Mouse (Mus musculus) megakaryocyte, embryonic 14.5 days (primary cell): Measurements from ENCODE around the gene Spem2.

ENCODE experiments used
- FLI1 ChIP-seq: IDR thresholded peaks from 2 replicates; pipeline ENCODE4 v1.6.1; 2012; ENCODE audit warnings: low read length, inconsistent platforms, mixed read lengths
- GATA1 ChIP-seq: IDR thresholded peaks from 3 replicates; pipeline ENCODE4 v1.6.1; 2012; ENCODE audit warnings: mixed read lengths, low read length, inconsistent platforms, borderline replicate concordance

DNA sequence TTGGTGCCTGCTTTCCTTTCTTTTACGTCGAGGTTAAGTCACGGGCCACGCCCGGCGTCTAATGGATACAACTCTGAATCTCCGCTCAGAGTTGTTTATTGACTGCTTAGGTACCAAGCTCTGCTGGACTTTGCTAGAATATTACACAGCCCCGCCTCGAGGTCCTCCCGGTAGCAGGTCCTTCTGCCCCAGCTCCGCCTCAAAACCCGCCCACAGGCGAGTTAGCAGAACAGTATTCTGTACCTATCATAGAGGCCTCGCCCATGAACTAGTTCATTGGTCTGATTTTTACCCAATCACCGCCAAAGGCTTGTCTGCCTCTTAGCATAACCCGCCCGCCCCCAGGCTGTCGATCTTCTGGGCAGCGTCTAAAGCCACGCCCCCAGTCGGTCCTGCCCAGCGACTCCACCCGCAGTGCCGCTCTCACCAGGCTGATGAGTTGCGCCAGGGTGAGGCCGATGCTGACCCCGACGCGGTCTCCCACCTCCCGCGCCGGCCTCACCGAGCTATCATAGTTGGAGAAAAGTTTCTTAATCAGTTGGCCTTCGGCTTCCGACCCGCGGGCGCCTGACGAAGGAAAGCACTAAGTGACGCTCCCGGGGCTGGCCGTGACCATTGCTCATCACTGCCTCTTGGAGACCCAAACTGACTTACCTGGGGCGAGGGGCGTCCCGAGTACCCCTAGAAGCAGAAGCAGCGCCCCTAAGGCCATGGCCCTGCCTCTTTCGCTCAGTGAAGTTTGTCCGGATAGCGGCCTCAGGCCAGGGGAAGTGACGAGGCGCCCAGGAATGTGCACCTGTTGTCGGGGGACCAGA, 22.9 kb downstream of the Spem2 start, which contains the start of gene Chrnb1:
- TF ChIP-seq GATA1 (no peak), FLI1 (no peak)
